Mouse (Mus musculus): ENCODE measurements around the gene Dop1b. TPM values are rescaled to one million over a fixed set of nuclear protein-coding genes. Genes with fewer than 3 reads are reported as not detected.
A peak's percentile ranks its signal among the peaks of the same experiment; 100 is the strongest.

The Dop1b gene
- total and polyA plus RNA-seq, 3 experiments, result 0.90 to 4.5 (median 3.1) TPM

- H3K9me3 ChIP-seq (replicated peaks; ENCODE audit: low read length), result peaks cover 15% of the 10 kb centered on the region
- H3K36me3 ChIP-seq (replicated peaks in 1 of 2; ENCODE audit: control insufficient read depth in 1 of 2, insufficient read depth in 1 of 2, low read length in 1 of 2), result no peaks in the 10 kb centered on the region
- no peak overlapping the region for H3K4me2 ChIP-seq (ENCODE audit: insufficient read depth, low read depth, poor library complexity, severe bottlenecking)
- no peak overlapping the region for H3K9ac ChIP-seq (ENCODE audit: insufficient read depth, low read depth)
- in situ Hi-C loops (cut with MboI; ENCODE audit: low pct_ligation_motif_present, low pct_unique_long_range_greater_than_20kb, low sequenced_read_pairs) (loop anchor here (10.0 kb wide), 1 partner anchor 54 kb away; the partner anchor contains the start of gene Morc3), dilution Hi-C loops (cut with MboI; ENCODE audit: extremely low pct_ligation_motif_present, extremely low pct_unique_long_range_greater_than_20kb, low sequenced_read_pairs) (no loop called here)
- no peaks in the 10 kb centered on the region for H3K79me2 ChIP-seq (replicated peaks; ENCODE audit: control insufficient read depth, extremely low read depth, insufficient read depth, poor library complexity, severe bottlenecking)
- no peak overlapping the region for H3K27ac ChIP-seq (ENCODE audit: insufficient read depth, low read depth)
- peaks cover 14 to 47% of the 10 kb centered on the region in 2 experiments for H3K4me1 ChIP-seq (ENCODE audit: control insufficient read depth in 1 of 2, insufficient read depth in 2 of 2)
- DNase-seq (ENCODE audit: extremely low read depth), result peak; percentile 52
- H3K4me3 ChIP-seq (replicated peaks in 1 of 3; ENCODE audit: low read depth in 2 of 3, low read length in 2 of 3, poor library complexity in 1 of 3), result peak overlapping the region in 1 of 3 experiments; percentile 17
- TF ChIP-seq SMC3 (IDR thresholded peaks at IDR 0.05; ENCODE audit: low read depth, low read length) (peak; percentile 19), TCF12 (IDR thresholded peaks at IDR 0.05; ENCODE audit: low read depth, low read length) (0 out of 2 replicates have a peak, but pooled peaks have one; percentile 11), ELF1 (IDR thresholded peaks at IDR 0.05; ENCODE audit: low read depth, low read length) (no peak), EP300 (IDR thresholded peaks at IDR 0.05; ENCODE audit: low read length) (peak; percentile 40; the same call in 1 of the 2 replicates), GABPA (IDR thresholded peaks at IDR 0.05; ENCODE audit: insufficient replicate concordance, low read depth, low read length) (no peak), BHLHE40 (IDR thresholded peaks at IDR 0.05; ENCODE audit: low read depth, low read length) (peak; percentile 73), MEF2A (IDR thresholded peaks at IDR 0.05; ENCODE audit: borderline replicate concordance, low read depth, low read length) (no peak), USF1 (IDR thresholded peaks at IDR 0.05; ENCODE audit: low read depth, low read length) (no peak), CTCF (conservative IDR thresholded peaks at IDR 0.05 in 1 of 2, IDR thresholded peaks at IDR 0.05 in 1 of 2; ENCODE audit: low read depth in 2 of 2, low read length in 2 of 2) (peak; percentile 12 to 39; a peak in 2 of 4 replicates)
- no peaks in the 10 kb centered on the region for H3K27me3 ChIP-seq (replicated peaks)
Measured at GRCm38 (mm10) chr16:93780660-93781479, 69.2 kb downstream of the Dop1b start.

GRCm38 (mm10) chr16:93784175-93784574 is 72.5 kb downstream of the Dop1b start:
- Histone ChIP-seq H3K4me2 (ENCODE audit: insufficient read depth, low read depth, poor library complexity, severe bottlenecking) (no peak overlapping the region), H3K9me3 (replicated peaks; ENCODE audit: low read length) (peaks cover 36% of the 10 kb centered on the region), H3K36me3 (replicated peaks in 1 of 2; ENCODE audit: control insufficient read depth in 1 of 2, insufficient read depth in 1 of 2, low read length in 1 of 2) (no peaks in the 10 kb centered on the region), H3K4me1 (ENCODE audit: control insufficient read depth in 1 of 2, insufficient read depth in 2 of 2) (peaks cover 9 to 37% of the 10 kb centered on the region in 2 experiments), H3K9ac (ENCODE audit: insufficient read depth, low read depth) (no peak overlapping the region), H3K4me3 (replicated peaks in 1 of 3; ENCODE audit: low read depth in 2 of 3, low read length in 2 of 3, poor library complexity in 1 of 3) (no peak overlapping the region), H3K27me3 (replicated peaks) (no peaks in the 10 kb centered on the region), H3K79me2 (replicated peaks; ENCODE audit: control insufficient read depth, extremely low read depth, insufficient read depth, poor library complexity, severe bottlenecking) (no peaks in the 10 kb centered on the region), H3K27ac (ENCODE audit: insufficient read depth, low read depth) (no peak overlapping the region)
- dilution Hi-C loops (cut with MboI; ENCODE audit: extremely low pct_ligation_motif_present, extremely low pct_unique_long_range_greater_than_20kb, low sequenced_read_pairs) (no loop called here), in situ Hi-C loops (cut with MboI; ENCODE audit: low pct_ligation_motif_present, low pct_unique_long_range_greater_than_20kb, low sequenced_read_pairs) (loop anchor here (10.0 kb wide), 1 partner anchor 51 kb away; the partner anchor contains the start of gene Morc3)
- DNase-seq (ENCODE audit: extremely low read depth), result no peak
- TF ChIP-seq SMC3 (IDR thresholded peaks at IDR 0.05; ENCODE audit: low read depth, low read length) (no peak), CTCF (conservative IDR thresholded peaks at IDR 0.05 in 1 of 2, IDR thresholded peaks at IDR 0.05 in 1 of 2; ENCODE audit: low read depth in 2 of 2, low read length in 2 of 2) (0 out of 4 replicates have a peak, but pooled peaks of 1 of the 2 experiments have one; percentile 3)

- Histone ChIP-seq H3K27ac (ENCODE audit: insufficient read depth, low read depth) (no peak overlapping the region), H3K27me3 (replicated peaks) (no peaks in the 10 kb centered on the region), H3K4me1 (ENCODE audit: control insufficient read depth in 1 of 2, insufficient read depth in 2 of 2) (peaks cover 14 to 36% of the 10 kb centered on the region in 2 experiments), H3K4me2 (ENCODE audit: insufficient read depth, low read depth, poor library complexity, severe bottlenecking) (no peak overlapping the region), H3K79me2 (replicated peaks; ENCODE audit: control insufficient read depth, extremely low read depth, insufficient read depth, poor library complexity, severe bottlenecking) (no peaks in the 10 kb centered on the region), H3K4me3 (replicated peaks in 1 of 3; ENCODE audit: low read depth in 2 of 3, low read length in 2 of 3, poor library complexity in 1 of 3) (no peak overlapping the region), H3K9ac (ENCODE audit: insufficient read depth, low read depth) (no peak overlapping the region), H3K36me3 (replicated peaks in 1 of 2; ENCODE audit: control insufficient read depth in 1 of 2, insufficient read depth in 1 of 2, low read length in 1 of 2) (no peaks in the 10 kb centered on the region), H3K9me3 (replicated peaks; ENCODE audit: low read length) (peaks cover 36% of the 10 kb centered on the region)
- in situ Hi-C loops (cut with MboI; ENCODE audit: low pct_ligation_motif_present, low pct_unique_long_range_greater_than_20kb, low sequenced_read_pairs) (loop anchor here (10.0 kb wide), 1 partner anchor 49 kb away; the partner anchor contains the start of gene Morc3), dilution Hi-C loops (cut with MboI; ENCODE audit: extremely low pct_ligation_motif_present, extremely low pct_unique_long_range_greater_than_20kb, low sequenced_read_pairs) (no loop called here)
- no peak for DNase-seq (ENCODE audit: extremely low read depth)
- TF ChIP-seq RAD21 (IDR thresholded peaks at IDR 0.05; ENCODE audit: low read depth, low read length), result peak; percentile 45
- no peak for TF ChIP-seq MAFK (IDR thresholded peaks at IDR 0.05; ENCODE audit: insufficient replicate concordance, low read length)
- TF ChIP-seq KAT2A (IDR thresholded peaks at IDR 0.05; ENCODE audit: insufficient replicate concordance, low read length), result no peak
- no peak for TF ChIP-seq USF2 (conservative IDR thresholded peaks at IDR 0.05; ENCODE audit: low read depth, low read length)
- TF ChIP-seq CTCF (conservative IDR thresholded peaks at IDR 0.05 in 1 of 2, IDR thresholded peaks at IDR 0.05 in 1 of 2; ENCODE audit: low read depth in 2 of 2, low read length in 2 of 2), result peak in 1 of 2 experiments; percentile 40; a peak in 2 of 4 replicates
- no peak for TF ChIP-seq ETS1 (conservative IDR thresholded peaks at IDR 0.05; ENCODE audit: low read depth, low read length)
- TF ChIP-seq SMC3 (IDR thresholded peaks at IDR 0.05; ENCODE audit: low read depth, low read length), result peak; percentile 43
- no peak for TF ChIP-seq MEF2A (IDR thresholded peaks at IDR 0.05; ENCODE audit: borderline replicate concordance, low read depth, low read length)
Measured at GRCm38 (mm10) chr16:93785805-93786204, 74.1 kb downstream of the Dop1b start.
